Mouse (Mus musculus): Measurements from ENCODE around the gene Rab40c.

Gene Rab40c

GRCm38 (mm10) chr17:25842509-25842908, 77.0 kb downstream of the Rab40c start:
- DNase-seq: no peak

GRCm38 (mm10) chr17:25841117-25841880, 78.2 kb downstream of the Rab40c start, which contains the start of gene Gm20683:
Gm20683 (minus strand) TSS chr17:25841763.
- DNase-seq: no peak

- DNase-seq: no peak
Observed at GRCm38 (mm10) chr17:25840519-25840918, 79.0 kb downstream of the Rab40c start.

- no peak for DNase-seq
Observed at GRCm38 (mm10) chr17:25839455-25840235, 79.9 kb downstream of the Rab40c start.

- no peak for DNase-seq
Observed at GRCm38 (mm10) chr17:25838904-25839303, 80.6 kb downstream of the Rab40c start.

GRCm38 (mm10) chr17:25837533-25837932, 82.0 kb downstream of the Rab40c start:
- no peak for DNase-seq

- peak; percentile 84 to 89 for DNase-seq
Observed at GRCm38 (mm10) chr17:25837076-25837410, 82.5 kb downstream of the Rab40c start, which contains the start of gene Rhbdl1. Rhbdl1 (minus strand) TSS chr17:25837295.

GRCm38 (mm10) chr17:25836397-25837075, 83.0 kb downstream of the Rab40c start:
- DNase-seq: peak; percentile 43 to 44

- no peak for DNase-seq
Observed at GRCm38 (mm10) chr17:25835816-25836215, 83.7 kb downstream of the Rab40c start.

- DNase-seq: no peak
Observed at GRCm38 (mm10) chr17:25835301-25835700, 84.2 kb downstream of the Rab40c start.

- DNase-seq: no peak
Observed at GRCm38 (mm10) chr17:25834595-25835222, 84.8 kb downstream of the Rab40c start.

- DNase-seq: no peak
Observed at GRCm38 (mm10) chr17:25833961-25834594, 85.4 kb downstream of the Rab40c start.

- peak; percentile 84 for DNase-seq
Observed at GRCm38 (mm10) chr17:25833291-25833663, 86.2 kb downstream of the Rab40c start, which contains the start of gene Stub1. Stub1 (minus strand) TSS chr17:25833404.

GRCm38 (mm10) chr17:25832436-25833290, 86.9 kb downstream of the Rab40c start:
- DNase-seq: peak; percentile 98 to 99
